Mouse (Mus musculus): ENCODE data around the gene Spint1.

GRCm38 (mm10) chr2:119292281-119292680 is 55.1 kb downstream of the Spint1 start:
- TF ChIP-seq CTCF (IDR thresholded peaks at IDR 0.05) = no peak
- TF ChIP-seq EP300 (IDR thresholded peaks at IDR 0.05; ENCODE audit: insufficient read depth, low read depth, low read length) = no peak
- no peak for TF ChIP-seq POLR2A (IDR thresholded peaks at IDR 0.05; ENCODE audit: insufficient read depth, low read depth, low read length)

Measured in heart, adult 2 months (tissue).